Mouse (Mus musculus) lung, embryonic 16.5 days (tissue): ENCODE measurements around the gene Chst3. TPM values are rescaled to one million over a fixed set of nuclear protein-coding genes. Genes with fewer than 3 reads are reported as not detected.
"Not testable (repeated sequence)": the region's sequence is repeated elsewhere in the genome, so short reads cannot be mapped to it uniquely, and the experiment has no call there.

Source experiments
- ATAC-seq: fragments of 200-750 bp; cut with Nextera tagmentation; 2 replicates; pipeline ENCODE4 v1.8.0; 2017; ENCODE audit warnings: low read depth, mild to moderate bottlenecking, moderate library complexity
- H3K27ac ChIP-seq: fragments of 300-500 bp; sonication (generic); 2 replicates; pipeline ENCODE4 v1.5.1; 2014; ENCODE audit warnings: mild to moderate bottlenecking, control low read depth, low read length
- H3K27me3 ChIP-seq: fragments of 300-500 bp; sonication (generic); 2 replicates; pipeline ENCODE4 v1.6.1; 2014; ENCODE audit warnings: low read depth, low read length, mixed read lengths; ENCODE audit not compliant: control insufficient read depth, insufficient read depth
- H3K36me3 ChIP-seq: fragments of 300-500 bp; sonication (generic); 2 replicates; pipeline ENCODE4 v1.6.1; 2014; ENCODE audit warnings: low read length; ENCODE audit not compliant: control insufficient read depth, insufficient read depth
- H3K4me1 ChIP-seq: fragments of 300-500 bp; sonication (generic); replicated peaks from 2 replicates; pipeline ENCODE4 v1.6.1; 2014; ENCODE audit warnings: low read length, mixed read lengths; ENCODE audit not compliant: control insufficient read depth, insufficient read depth
- H3K4me2 ChIP-seq: fragments of 300-500 bp; sonication (generic); 2 replicates; pipeline ENCODE4 v1.6.1; 2014; ENCODE audit warnings: low read depth, low read length, control low read depth
- H3K4me3 ChIP-seq: fragments of 300-500 bp; sonication (generic); 2 replicates; pipeline ENCODE4 v1.5.1; 2014; ENCODE audit warnings: mild to moderate bottlenecking, low read length, control low read depth
- H3K9ac ChIP-seq: fragments of 300-500 bp; sonication (generic); 2 replicates; pipeline ENCODE4 v1.6.1; 2014; ENCODE audit warnings: low read length, control low read depth
- H3K9me3 ChIP-seq: fragments of 300-500 bp; sonication (generic); 2 replicates; pipeline ENCODE4 v1.6.1; 2016; ENCODE audit warnings: low read length; ENCODE audit not compliant: control insufficient read depth
- WGBS: fragments of 180-500 bp; shearing (Covaris S2); extraction: QIAGEN DNeasy Blood & Tissue Kit; methylation state at CpG from one replicate; pipeline ENCODE4 v1.1.7; 2014; 5-methylcytosine and 5-hydroxymethylcytosine counted together
- polyA plus RNA-seq: library from polyadenylated mRNA; unstranded; fragments of >200 nt; fragmentation: Nextera tagmentation; extraction: Ambion mirVana; gene quantifications from 2 replicates; pipeline ENCODE4 v1.2.1, GENCODE M21; 2015

Gene Chst3
- polyA plus RNA-seq, 1 experiment from 2014 or later, result 2.1 TPM

DNA sequence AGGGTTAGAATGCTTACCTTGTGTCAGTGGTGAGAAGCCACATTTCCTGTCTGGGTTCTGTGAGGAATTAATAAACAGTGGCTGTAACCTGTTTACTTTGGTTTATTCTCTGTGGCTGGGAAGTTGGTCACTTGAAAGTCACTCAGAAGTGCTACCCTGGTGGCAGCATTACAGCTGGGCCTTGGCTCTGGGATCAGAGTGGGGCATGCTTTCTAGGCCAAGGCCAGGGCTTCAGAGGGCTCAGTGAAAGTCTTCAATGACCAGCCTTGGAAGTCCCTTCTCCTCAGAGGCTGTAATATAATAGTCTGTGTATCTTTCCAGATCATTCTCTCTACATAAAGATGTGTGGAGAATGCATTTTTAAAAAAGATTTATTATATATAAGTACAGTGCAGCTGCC, 63.0 kb downstream of the Chst3 start:
- Histone ChIP-seq H3K4me3 (no peak overlapping the region), H3K27ac (no peak overlapping the region), H3K9me3 (no peaks in the 10 kb centered on the region), H3K27me3 (no peaks in the 10 kb centered on the region), H3K9ac (no peak overlapping the region), H3K4me1 (no peaks in the 10 kb centered on the region), H3K4me2 (no peak overlapping the region), H3K36me3 (no peaks in the 10 kb centered on the region)
- no peak for ATAC-seq

DNA sequence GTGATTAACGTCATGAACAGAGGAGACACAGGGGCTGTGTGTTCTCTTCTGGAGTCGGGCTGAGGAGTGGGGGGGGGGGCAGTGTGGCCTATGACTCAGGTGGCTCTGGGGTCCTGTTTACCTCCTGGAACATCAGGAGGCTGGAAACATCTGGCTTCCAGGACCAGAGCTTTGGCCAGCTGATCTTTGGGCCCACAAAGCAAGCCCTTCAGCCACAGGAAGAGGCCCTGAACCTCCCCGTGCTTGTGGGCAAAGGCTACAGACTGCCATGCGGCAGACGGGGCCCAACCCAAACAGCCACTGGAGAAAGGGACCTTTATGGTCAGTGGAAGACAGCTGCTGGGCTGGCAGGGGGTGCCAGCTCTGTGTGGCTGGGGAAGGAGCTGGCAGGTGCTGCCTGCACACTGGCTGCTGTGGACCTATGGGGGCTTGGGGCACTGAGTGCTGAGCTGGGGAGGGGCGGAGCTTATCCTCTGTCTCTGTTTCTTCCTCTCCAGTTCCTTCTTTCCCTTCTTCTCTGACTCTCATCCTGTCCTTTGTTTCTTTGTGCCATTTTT, 67.9 kb downstream of the Chst3 start:
- 57% methylated on average over 6 of the region's 6 CpGs for WGBS
- no peak for ATAC-seq
- no peak overlapping the region for H3K27ac ChIP-seq
- no peaks in the 10 kb centered on the region for H3K36me3 ChIP-seq
- no peaks in the 10 kb centered on the region for H3K9me3 ChIP-seq
- H3K9ac ChIP-seq, result no peak overlapping the region
- H3K27me3 ChIP-seq, result no peaks in the 10 kb centered on the region
- no peak overlapping the region for H3K4me3 ChIP-seq
- no peaks in the 10 kb centered on the region for H3K4me1 ChIP-seq
- H3K4me2 ChIP-seq, result no peak overlapping the region

DNA sequence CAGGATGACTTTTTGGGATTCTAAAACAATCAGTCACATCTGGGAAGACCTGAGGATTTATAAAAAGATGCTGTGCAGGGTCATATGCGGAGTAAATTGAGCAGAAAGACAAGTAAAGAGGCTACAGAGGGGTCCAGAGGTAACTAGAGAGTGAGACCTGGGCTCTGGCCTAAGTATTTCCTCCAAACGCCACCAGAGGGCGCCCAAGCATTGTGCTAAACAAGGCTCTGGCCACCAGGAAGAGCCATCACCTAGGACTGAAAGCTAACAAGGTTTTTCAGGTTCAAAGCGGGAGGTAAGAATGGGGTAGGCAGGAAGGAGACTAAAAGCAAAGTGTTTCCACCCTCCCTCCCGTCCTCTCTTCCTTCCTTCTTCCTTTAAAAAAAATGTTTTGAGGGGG, 71.0 kb downstream of the Chst3 start:
- 3% methylated on average over 5 of the region's 5 CpGs for WGBS
- Histone ChIP-seq H3K9me3 (no peaks in the 10 kb centered on the region), H3K9ac (no peak overlapping the region), H3K4me3 (no peak overlapping the region), H3K4me2 (no peak overlapping the region), H3K27me3 (no peaks in the 10 kb centered on the region), H3K36me3 (no peaks in the 10 kb centered on the region), H3K27ac (no peak overlapping the region), H3K4me1 (no peaks in the 10 kb centered on the region)
- peak; percentile 59; the same call in 1 of the 2 replicates for ATAC-seq

DNA sequence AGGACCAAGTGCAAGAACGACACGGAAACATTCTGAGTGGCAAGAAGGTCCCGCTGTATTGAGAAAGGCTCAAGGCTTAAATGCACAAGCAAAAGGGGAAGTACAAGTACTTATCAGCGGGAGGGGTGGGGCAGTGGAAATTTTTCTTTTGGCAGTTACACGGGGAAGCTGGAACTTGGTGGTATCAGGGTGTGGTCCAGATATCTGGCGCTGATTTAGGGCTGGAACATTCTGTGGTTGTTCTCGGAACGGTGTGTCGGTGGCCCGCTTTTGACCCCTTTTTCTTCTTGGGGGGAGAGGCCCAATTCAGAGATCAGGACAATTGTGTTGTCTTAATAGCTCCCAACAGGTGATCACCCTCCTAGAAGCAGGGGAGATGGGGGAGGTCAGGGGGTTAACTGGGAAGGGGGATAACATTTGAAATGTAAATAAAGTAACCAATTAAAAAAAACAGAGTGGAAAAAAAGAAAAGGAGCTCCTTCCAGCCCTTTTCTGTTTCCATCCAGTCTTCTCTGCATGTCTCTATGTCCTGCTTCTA, 71.5 kb downstream of the Chst3 start:
- H3K9me3 ChIP-seq, H3K27ac ChIP-seq, H3K4me3 ChIP-seq, H3K36me3 ChIP-seq, H3K27me3 ChIP-seq, ATAC-seq, H3K4me1 ChIP-seq, H3K4me2 ChIP-seq, H3K9ac ChIP-seq: not testable (repeated sequence)
- 63% methylated on average over 10 of the region's 10 CpGs for WGBS

DNA sequence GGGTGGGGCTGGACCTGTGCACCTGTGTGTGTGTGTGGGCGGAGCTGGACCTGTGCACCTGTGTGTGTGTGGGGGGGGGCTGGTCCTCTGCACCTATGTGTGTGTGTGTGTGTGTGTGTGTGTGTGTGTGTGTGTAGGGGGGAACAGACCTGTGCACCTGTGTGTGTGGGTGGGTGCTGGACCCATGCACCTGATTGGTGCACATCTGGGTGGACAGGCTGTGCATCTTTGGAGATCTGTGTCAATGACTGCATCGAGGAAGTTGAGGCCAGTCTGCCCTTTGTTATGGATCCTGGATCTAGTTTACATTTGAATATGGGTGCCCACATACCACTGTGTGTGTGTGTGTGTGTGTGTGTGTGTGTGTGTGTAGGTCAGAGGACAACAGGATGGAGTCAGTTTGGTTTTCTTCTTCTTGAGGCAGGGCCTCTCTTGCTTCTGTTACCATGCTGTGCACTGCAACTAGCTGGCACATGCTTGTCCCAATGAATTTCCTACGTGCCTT, 77.4 kb downstream of the Chst3 start:
- no peak for ATAC-seq
- WGBS, result 83% methylated on average over 3 of the region's 3 CpGs
- no peaks in the 10 kb centered on the region for H3K27me3 ChIP-seq
- H3K9me3 ChIP-seq, result peaks cover 3% of the 10 kb centered on the region; the same call in 1 of the 2 replicates
- no peak overlapping the region for H3K4me2 ChIP-seq
- peaks cover 2% of the 10 kb centered on the region for H3K4me1 ChIP-seq
- H3K4me3 ChIP-seq, result no peak overlapping the region
- H3K9ac ChIP-seq, result no peak overlapping the region
- no peak overlapping the region for H3K27ac ChIP-seq
- no peaks in the 10 kb centered on the region for H3K36me3 ChIP-seq

DNA sequence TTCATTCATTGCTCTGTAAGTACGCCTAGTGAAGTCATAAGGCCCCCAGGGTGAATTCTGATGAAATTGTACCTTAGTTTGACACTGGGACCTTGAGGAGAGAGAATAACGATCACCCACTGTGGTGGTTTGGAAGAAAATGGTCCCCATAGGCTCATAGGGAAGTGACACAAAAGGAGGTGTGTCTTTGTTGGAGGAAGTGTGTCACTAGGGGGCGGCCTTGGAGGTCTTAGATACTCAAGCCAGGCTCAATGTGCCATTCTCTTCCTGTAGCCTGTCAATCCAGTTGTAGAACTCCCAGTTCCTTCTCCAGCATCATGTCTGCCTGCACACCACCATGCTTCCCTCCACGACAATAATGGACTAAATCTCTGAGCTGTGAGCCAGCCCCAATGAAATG, 78.3 kb downstream of the Chst3 start:
- Histone ChIP-seq H3K4me1 (peaks cover 6% of the 10 kb centered on the region), H3K9me3 (peaks cover 3% of the 10 kb centered on the region; the same call in 1 of the 2 replicates), H3K4me3 (no peak overlapping the region), H3K36me3 (no peaks in the 10 kb centered on the region), H3K9ac (no peak overlapping the region), H3K27me3 (no peaks in the 10 kb centered on the region), H3K4me2 (no peak overlapping the region), H3K27ac (no peak overlapping the region)
- 84% methylated on average over 4 of the region's 4 CpGs for WGBS
- no peak for ATAC-seq

DNA sequence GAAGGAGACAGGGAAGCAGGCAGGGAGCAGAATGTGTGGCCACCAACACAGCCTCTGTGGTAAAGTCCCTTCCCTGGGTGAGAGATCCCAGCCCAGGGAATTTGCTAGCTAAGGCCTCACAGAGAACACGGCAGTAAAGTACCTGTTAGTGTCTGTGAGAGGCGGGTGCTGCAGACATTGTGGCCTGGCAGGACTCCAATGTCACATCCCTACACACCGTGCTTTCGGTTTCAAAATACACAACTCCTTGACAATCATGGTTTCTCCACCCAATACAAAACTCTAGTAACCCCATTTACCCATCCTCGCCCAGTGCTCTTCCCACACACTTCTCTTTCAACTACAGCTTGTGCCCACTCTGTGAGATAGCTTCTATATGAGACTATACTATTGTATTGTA, 80.4 kb downstream of the Chst3 start:
- Histone ChIP-seq H3K36me3 (no peaks in the 10 kb centered on the region), H3K27ac (no peak overlapping the region), H3K4me2 (no peak overlapping the region), H3K4me3 (no peak overlapping the region), H3K27me3 (no peaks in the 10 kb centered on the region), H3K9ac (no peak overlapping the region), H3K4me1 (peaks cover 6% of the 10 kb centered on the region), H3K9me3 (peaks cover 3% of the 10 kb centered on the region; the same call in 1 of the 2 replicates)
- WGBS, result 73% methylated on average over 5 of the region's 5 CpGs
- ATAC-seq, result no peak

DNA sequence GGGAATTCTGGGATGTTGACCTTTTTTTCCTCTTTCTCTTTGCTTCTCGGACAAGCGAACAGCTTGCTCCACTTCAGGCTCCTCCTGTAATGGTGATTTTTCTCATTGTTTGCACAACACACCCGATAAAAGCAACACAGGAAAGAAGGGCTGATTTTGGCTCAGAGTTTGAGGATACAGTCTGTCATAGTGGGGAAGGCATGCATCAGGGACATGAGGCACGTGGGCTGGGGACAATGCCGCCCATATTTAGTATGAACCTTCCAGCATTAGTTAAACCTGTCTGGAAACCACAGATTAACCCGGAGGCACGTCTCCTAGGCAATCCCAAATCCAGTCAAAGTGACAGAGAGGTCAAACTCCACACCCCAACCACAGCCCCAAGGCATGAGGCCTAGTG, 82.1 kb downstream of the Chst3 start:
- peaks cover 6% of the 10 kb centered on the region for H3K4me1 ChIP-seq
- peak overlapping the region; percentile 25 for H3K27ac ChIP-seq
- 49% methylated on average over 7 of the region's 7 CpGs for WGBS
- no peak overlapping the region for H3K4me2 ChIP-seq
- H3K27me3 ChIP-seq, result no peaks in the 10 kb centered on the region
- peaks cover 3% of the 10 kb centered on the region; the same call in 1 of the 2 replicates for H3K9me3 ChIP-seq
- H3K9ac ChIP-seq, result no peak overlapping the region
- ATAC-seq, result no peak
- H3K4me3 ChIP-seq, result no peak overlapping the region
- H3K36me3 ChIP-seq, result no peaks in the 10 kb centered on the region

DNA sequence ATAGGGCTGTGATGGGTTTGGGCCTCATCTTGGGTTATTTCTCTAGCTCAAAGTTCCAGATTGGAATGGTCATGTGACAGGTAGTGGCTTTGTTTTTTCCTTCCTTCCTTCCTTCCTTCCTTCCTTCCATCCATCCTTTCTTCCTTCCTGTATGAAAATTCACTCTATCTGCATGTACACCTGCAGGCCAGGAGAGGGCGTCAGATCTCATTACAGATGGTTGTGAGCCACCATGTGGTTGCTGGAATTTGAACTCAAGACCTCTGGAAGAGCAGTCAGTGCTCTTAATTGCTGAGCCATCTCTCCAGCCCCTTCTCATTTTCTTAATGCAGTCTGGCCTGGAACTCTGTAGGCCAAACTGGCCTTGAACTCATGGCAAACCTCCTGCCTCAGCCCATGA, 83.0 kb downstream of the Chst3 start:
- not testable (repeated sequence) for H3K27ac ChIP-seq, H3K4me3 ChIP-seq, H3K9ac ChIP-seq, H3K9me3 ChIP-seq, H3K4me1 ChIP-seq, H3K4me2 ChIP-seq, ATAC-seq, H3K36me3 ChIP-seq, H3K27me3 ChIP-seq
- 54% methylated on average over 1 of the region's 1 CpGs for WGBS
